Mouse (Mus musculus) CH12.LX (cell line): ENCODE measurements at regions not wholly inside any gene's neighbourhood (a gene's known extent, or its start where the extent isn't known, plus 50 kb on each side); places are given as distances from the start of the nearest gene placed in this dataset.

Experiments used
- DNase-seq: peaks from one replicate; pipeline ENCODE4 v3.0.0-alpha.2; 2013; ENCODE audit errors: extremely low read depth
- H3K27ac ChIP-seq: 2 replicates; pipeline ENCODE4 v1.5.1; 2012; ENCODE audit warnings: low read depth, mild to moderate bottlenecking, control low read depth, moderate library complexity; ENCODE audit not compliant: insufficient read depth
- H3K27me3 ChIP-seq: replicated peaks from 2 replicates; pipeline ENCODE3; 2012; ENCODE audit warnings: inconsistent platforms
- H3K36me3 ChIP-seq, 2 experiments: replicated peaks in 1 of 2; 2 replicates each; pipeline versions ENCODE3 to v1.6.1; 2012; ENCODE audit warnings: inconsistent platforms in 1 of 2, low read length in 1 of 2, mild to moderate bottlenecking in 1 of 2, mixed read lengths in 1 of 2, moderate library complexity in 1 of 2; ENCODE audit not compliant: control insufficient read depth in 1 of 2, insufficient read depth in 1 of 2
- H3K4me1 ChIP-seq, 2 experiments: 2 replicates each; pipeline ENCODE4 v1.6.1; 2012; ENCODE audit warnings: inconsistent platforms in 1 of 2, moderate library complexity in 1 of 2; ENCODE audit not compliant: insufficient read depth in 2 of 2, control insufficient read depth in 1 of 2
- H3K4me2 ChIP-seq: 2 replicates; pipeline ENCODE4 v1.6.1; 2012; ENCODE audit warnings: low read depth, mild to moderate bottlenecking, control low read depth; ENCODE audit not compliant: poor library complexity, insufficient read depth, severe bottlenecking
- H3K4me3 ChIP-seq, 3 experiments: fragments of 150-350 bp in 1 of 3; sonication (generic) in 1 of 3; replicated peaks in 1 of 3; 2 replicates each; pipeline versions ENCODE3 to v1.5.1; 2011 to 2012; ENCODE audit warnings: low read depth in 2 of 3, low read length in 2 of 3, mild to moderate bottlenecking in 2 of 3, moderate library complexity in 2 of 3, control low read depth in 1 of 3, improper control_type of control experiment in 1 of 3, inconsistent platforms in 1 of 3, mixed read lengths in 1 of 3; ENCODE audit not compliant: poor library complexity in 1 of 3
- H3K79me2 ChIP-seq: replicated peaks from 2 replicates; pipeline ENCODE4 v1.6.1; 2012; ENCODE audit warnings: mild to moderate bottlenecking, moderate library complexity; ENCODE audit not compliant: control insufficient read depth, poor library complexity, insufficient read depth, severe bottlenecking; ENCODE audit errors: extremely low read depth
- H3K9ac ChIP-seq: 2 replicates; pipeline ENCODE4 v1.6.1; 2012; ENCODE audit warnings: low read depth, mild to moderate bottlenecking, control low read depth, moderate library complexity; ENCODE audit not compliant: insufficient read depth
- H3K9me3 ChIP-seq: replicated peaks from 2 replicates; pipeline ENCODE3; 2012; ENCODE audit warnings: low read length, inconsistent platforms, mixed read lengths
- E2F4 ChIP-seq: IDR thresholded peaks from 2 replicates; pipeline ENCODE4 v1.6.1; 2011; ENCODE audit warnings: low read depth, low read length, improper control_type of control experiment; ENCODE audit not compliant: insufficient replicate concordance
- ELF1 ChIP-seq: IDR thresholded peaks from 2 replicates; pipeline ENCODE4 v1.6.1; 2014; ENCODE audit warnings: low read depth, mild to moderate bottlenecking, inconsistent platforms, low read length, improper control_type of control experiment
- EP300 ChIP-seq: IDR thresholded peaks from 2 replicates; pipeline ENCODE4 v1.6.1; 2011; ENCODE audit warnings: low read length, improper control_type of control experiment
- ETS1 ChIP-seq: conservative IDR thresholded peaks from 2 replicates; pipeline ENCODE4 v1.6.1; 2012; ENCODE audit warnings: low read depth, mild to moderate bottlenecking, inconsistent platforms, low read length, improper control_type of control experiment, moderate library complexity
- GABPA ChIP-seq: IDR thresholded peaks from 2 replicates; pipeline ENCODE4 v1.6.1; 2012; ENCODE audit warnings: low read depth, low read length, improper control_type of control experiment, inconsistent platforms; ENCODE audit not compliant: insufficient replicate concordance
- HCFC1 ChIP-seq: IDR thresholded peaks from 2 replicates; pipeline ENCODE4 v1.6.1; 2012; ENCODE audit warnings: low read depth, mild to moderate bottlenecking, inconsistent platforms, low read length, improper control_type of control experiment
- IRF4 ChIP-seq: IDR thresholded peaks from 2 replicates; pipeline ENCODE4 v1.6.1; 2014; ENCODE audit warnings: low read depth, mild to moderate bottlenecking, inconsistent platforms, low read length, improper control_type of control experiment
- JUND ChIP-seq: conservative IDR thresholded peaks from 2 replicates; pipeline ENCODE4 v1.6.1; 2011; ENCODE audit warnings: low read depth, low read length, improper control_type of control experiment
- MEF2A ChIP-seq: IDR thresholded peaks from 2 replicates; pipeline ENCODE4 v1.6.1; 2014; ENCODE audit warnings: low read depth, mild to moderate bottlenecking, inconsistent platforms, low read length, improper control_type of control experiment, borderline replicate concordance
- MXI1 ChIP-seq: IDR thresholded peaks from 2 replicates; pipeline ENCODE4 v1.6.1; 2011; ENCODE audit warnings: mild to moderate bottlenecking, low read depth, low read length, improper control_type of control experiment
- MYC ChIP-seq: IDR thresholded peaks from 2 replicates; pipeline ENCODE4 v1.6.1; 2011; ENCODE audit warnings: low read depth, mild to moderate bottlenecking, improper control_type of control experiment, low read length
- NRF1 ChIP-seq: IDR thresholded peaks from 2 replicates; pipeline ENCODE4 v1.6.1; 2014; ENCODE audit warnings: low read depth, mild to moderate bottlenecking, inconsistent platforms, low read length, improper control_type of control experiment, moderate library complexity
- POLR2A ChIP-seq: IDR thresholded peaks from 2 replicates; pipeline ENCODE4 v1.6.1; 2011; ENCODE audit warnings: low read depth, mild to moderate bottlenecking, improper control_type of control experiment, low read length
- POLR2AphosphoS2 ChIP-seq: IDR thresholded peaks from 2 replicates; pipeline ENCODE4 v1.6.1; 2011; ENCODE audit warnings: low read depth, low read length, improper control_type of control experiment
- RAD21 ChIP-seq: IDR thresholded peaks from 2 replicates; pipeline ENCODE4 v1.6.1; 2011; ENCODE audit warnings: low read depth, mild to moderate bottlenecking, low read length, improper control_type of control experiment, moderate library complexity
- RCOR1 ChIP-seq: conservative IDR thresholded peaks from 2 replicates; pipeline ENCODE4 v1.6.1; 2012; ENCODE audit warnings: low read depth, mild to moderate bottlenecking, inconsistent platforms, low read length, improper control_type of control experiment
- SIN3A ChIP-seq: IDR thresholded peaks from 2 replicates; pipeline ENCODE4 v1.6.1; 2012; ENCODE audit warnings: low read length, improper control_type of control experiment, inconsistent platforms
- SMC3 ChIP-seq: IDR thresholded peaks from 2 replicates; pipeline ENCODE4 v1.6.1; 2011; ENCODE audit warnings: low read depth, low read length, improper control_type of control experiment
- TCF12 ChIP-seq: IDR thresholded peaks from 2 replicates; pipeline ENCODE4 v1.6.1; 2014; ENCODE audit warnings: low read depth, mild to moderate bottlenecking, inconsistent platforms, low read length, improper control_type of control experiment
- USF2 ChIP-seq: conservative IDR thresholded peaks from 2 replicates; pipeline ENCODE4 v1.6.1; 2011; ENCODE audit warnings: low read depth, low read length, improper control_type of control experiment
- ZKSCAN1 ChIP-seq: IDR thresholded peaks from 2 replicates; pipeline ENCODE4 v1.6.1; 2012; ENCODE audit warnings: low read depth, inconsistent platforms, low read length, improper control_type of control experiment, borderline replicate concordance
- dilution Hi-C: fragments of 300-500 bp; cut with MboI; formaldehyde crosslinking; loops from 2 replicates; pipeline ENCODE4 v1.14.3; 2020; ENCODE audit warnings: low sequenced_read_pairs; ENCODE audit not compliant: extremely low pct_unique_long_range_greater_than_20kb, extremely low pct_ligation_motif_present
- in situ Hi-C: fragments of 300-500 bp; cut with MboI; formaldehyde crosslinking; loops from 3 replicates; pipeline ENCODE4 v1.14.3; 2019; ENCODE audit warnings: low sequenced_read_pairs, low pct_ligation_motif_present, low pct_unique_long_range_greater_than_20kb, mixed read lengths

DNA sequence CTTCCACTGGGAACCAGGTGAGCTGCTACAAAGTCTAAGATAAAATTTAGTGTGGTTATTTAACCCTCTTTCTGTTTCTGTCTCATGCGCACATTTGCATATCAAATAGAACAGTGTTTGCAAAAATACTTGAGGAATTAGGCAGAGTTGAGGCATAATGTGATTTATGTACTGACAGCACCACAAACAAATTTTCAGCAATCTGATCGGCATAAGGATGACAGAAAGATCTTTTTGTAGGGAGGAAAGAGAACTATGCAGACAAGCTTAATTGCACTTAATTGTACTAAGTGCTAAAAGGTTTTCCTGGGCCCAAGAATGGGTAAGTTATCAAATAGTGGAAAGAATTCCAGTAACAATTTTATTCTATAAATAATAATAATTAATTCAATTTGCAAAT lies 670.6 kb upstream of the Klhl29 start:
- Histone ChIP-seq H3K27me3 (no peaks in the 10 kb centered on the region), H3K79me2 (no peaks in the 10 kb centered on the region), H3K36me3 (no peaks in the 10 kb centered on the region), H3K9ac (no peak overlapping the region), H3K27ac (no peak overlapping the region), H3K9me3 (peaks cover 28% of the 10 kb centered on the region), H3K4me1 (no peaks in the 10 kb centered on the region), H3K4me2 (no peak overlapping the region), H3K4me3 (no peak overlapping the region)
- in situ Hi-C loops: no loop called here
- TF ChIP-seq POLR2A: no peak
- no peak for TF ChIP-seq NRF1
- TF ChIP-seq E2F4: no peak
- no peak for TF ChIP-seq SMC3
- TF ChIP-seq SIN3A: no peak
- no peak for TF ChIP-seq ELF1
- no peak for TF ChIP-seq ETS1
- TF ChIP-seq POLR2AphosphoS2: no peak
- TF ChIP-seq JUND: no peak
- TF ChIP-seq IRF4: no peak
- no peak for TF ChIP-seq ZKSCAN1
- no peak for TF ChIP-seq RAD21
- no peak for TF ChIP-seq EP300
- TF ChIP-seq MEF2A: no peak
- DNase-seq: no peak
- dilution Hi-C loops: no loop called here

DNA sequence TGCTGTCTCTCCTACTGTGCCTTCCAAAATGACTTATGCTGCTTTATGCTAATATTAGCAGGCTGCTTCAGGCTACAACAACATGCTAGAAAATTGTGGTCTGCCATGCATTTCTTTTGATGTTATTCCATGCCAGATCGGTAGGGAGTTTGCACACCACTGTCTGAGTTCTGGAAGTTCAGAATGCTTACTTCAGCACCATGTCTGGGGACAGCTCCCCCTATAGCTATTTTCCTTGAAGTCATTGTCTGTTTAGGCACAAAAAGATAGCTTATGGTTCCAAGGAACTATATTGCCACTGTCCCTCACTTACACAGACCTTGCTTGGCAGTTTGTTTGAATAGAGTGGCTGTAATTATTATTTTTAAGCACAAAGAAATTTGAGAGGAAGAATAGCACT lies 666.8 kb upstream of the Klhl29 start:
- no peaks in the 10 kb centered on the region for H3K79me2 ChIP-seq
- in situ Hi-C loops (no loop called here), dilution Hi-C loops (no loop called here)
- DNase-seq: no peak
- H3K36me3 ChIP-seq: no peaks in the 10 kb centered on the region
- TF ChIP-seq RCOR1: no peak
- TF ChIP-seq ETS1: no peak
- no peak for TF ChIP-seq RAD21
- no peak for TF ChIP-seq HCFC1
- TF ChIP-seq NRF1: no peak
- no peak for TF ChIP-seq GABPA
- no peak for TF ChIP-seq EP300
- TF ChIP-seq MYC: no peak
- TF ChIP-seq ZKSCAN1: no peak
- TF ChIP-seq USF2: no peak
- no peak for TF ChIP-seq TCF12
- TF ChIP-seq SIN3A: no peak
- no peak for TF ChIP-seq MXI1
- H3K9me3 ChIP-seq: peaks cover 29% of the 10 kb centered on the region
- no peaks in the 10 kb centered on the region for H3K27me3 ChIP-seq
- H3K4me3 ChIP-seq: no peak overlapping the region
- H3K4me1 ChIP-seq: no peaks in the 10 kb centered on the region
- H3K9ac ChIP-seq: no peak overlapping the region
- no peak overlapping the region for H3K27ac ChIP-seq
- H3K4me2 ChIP-seq: no peak overlapping the region
